Mouse (Mus musculus) forebrain, embryonic 10.5 days (tissue): ENCODE measurements around the gene Fer1l5. TPM values are rescaled to one million over a fixed set of nuclear protein-coding genes. Genes with fewer than 3 reads are reported as not detected.

Source experiments
- DNase-seq: peaks from one replicate; pipeline ENCODE4 v3.0.0-alpha.2; 2017; ENCODE audit warnings: low spot score; ENCODE audit errors: extremely low spot score
- H3K27ac ChIP-seq: fragments of 300-500 bp; sonication (generic); 2 replicates; pipeline ENCODE4 v1.5.1; 2016; ENCODE audit warnings: mild to moderate bottlenecking
- H3K27me3 ChIP-seq: fragments of 300-500 bp; sonication (generic); 2 replicates; pipeline ENCODE4 v1.6.1; 2016; ENCODE audit warnings: mild to moderate bottlenecking; ENCODE audit not compliant: poor library complexity, severe bottlenecking
- H3K36me3 ChIP-seq: fragments of 300-500 bp; sonication (generic); replicated peaks from 2 replicates; pipeline ENCODE4 v1.6.1; 2016; ENCODE audit warnings: mild to moderate bottlenecking, moderate library complexity
- H3K4me1 ChIP-seq: fragments of 300-500 bp; sonication (generic); 2 replicates; pipeline ENCODE4 v1.6.1; 2016
- H3K4me3 ChIP-seq: fragments of 300-500 bp; sonication (generic); 2 replicates; pipeline ENCODE4 v1.5.1; 2016; ENCODE audit warnings: mild to moderate bottlenecking, moderate library complexity
- H3K9me3 ChIP-seq: fragments of 300-500 bp; sonication (generic); 2 replicates; pipeline ENCODE4 v1.6.1; 2016; ENCODE audit warnings: mild to moderate bottlenecking, moderate library complexity
- WGBS: fragments of 180-500 bp; shearing (Covaris S2); methylation state at CpG from one replicate; pipeline ENCODE4 v1.1.7; 2016; 5-methylcytosine and 5-hydroxymethylcytosine counted together
- polyA plus RNA-seq: library from polyadenylated mRNA; unstranded; fragments of >200 nt; fragmentation: Nextera tagmentation; extraction: Ambion mirVana; gene quantifications from 2 replicates; pipeline ENCODE4 v1.2.1, GENCODE M21; 2016

Fer1l5 gene
- polyA plus RNA-seq, 1 experiment from 2014 or later, result 1.4 TPM

GRCm38 (mm10) chr1:36437223-36437622 lies 65.1 kb downstream of the Fer1l5 start:
- H3K27me3 ChIP-seq, result no peaks in the 10 kb centered on the region
- WGBS, result 96% methylated on average over 3 of the region's 3 CpGs
- H3K36me3 ChIP-seq, result peaks cover 97% of the 10 kb centered on the region
- no peaks in the 10 kb centered on the region for H3K4me1 ChIP-seq
- no peaks in the 10 kb centered on the region for H3K9me3 ChIP-seq
- no peak for DNase-seq
- H3K4me3 ChIP-seq, result no peak overlapping the region
- H3K27ac ChIP-seq, result no peak overlapping the region

- H3K27ac ChIP-seq, result no peak overlapping the region
- H3K4me1 ChIP-seq, result peaks cover 14% of the 10 kb centered on the region
- DNase-seq, result no peak
- H3K36me3 ChIP-seq, result peaks cover 71% of the 10 kb centered on the region
- H3K4me3 ChIP-seq, result no peak overlapping the region
- WGBS, result 92% methylated on average over 4 of the region's 4 CpGs
- no peaks in the 10 kb centered on the region for H3K9me3 ChIP-seq
- H3K27me3 ChIP-seq, result no peaks in the 10 kb centered on the region
Measured at GRCm38 (mm10) chr1:36441101-36441500, 69.0 kb downstream of the Fer1l5 start.

- WGBS, result 1% methylated on average over 57 of the region's 57 CpGs
- H3K9me3 ChIP-seq, result no peaks in the 10 kb centered on the region
Measured at GRCm38 (mm10) chr1:36444471-36445464, 72.7 kb downstream of the Fer1l5 start, which contains the start of gene Lman2l. Lman2l (minus strand) TSS chr1:36445271.

GRCm38 (mm10) chr1:36445508-36445907 lies 73.4 kb downstream of the Fer1l5 start:
- 47% methylated on average over 8 of the region's 8 CpGs for WGBS
- DNase-seq, result no peak
- no peaks in the 10 kb centered on the region for H3K9me3 ChIP-seq
- H3K27me3 ChIP-seq, result no peaks in the 10 kb centered on the region
- peak overlapping the region; percentile 92 for H3K27ac ChIP-seq
- H3K4me1 ChIP-seq, result peaks cover 14% of the 10 kb centered on the region
- peaks cover 29% of the 10 kb centered on the region for H3K36me3 ChIP-seq
- H3K4me3 ChIP-seq, result peak overlapping the region; percentile 73

More at GRCm38 (mm10) chr1:36444471-36445464, 72.7 kb downstream of the Fer1l5 start, which contains the start of gene Lman2l:
- Histone ChIP-seq H3K4me3 (peak within 1 kb of the TSS; percentile 73), H3K4me1 (peaks cover 14% of the 10 kb centered on the region), H3K36me3 (peaks cover 35% of the 10 kb centered on the region), H3K27me3 (no peaks in the 10 kb centered on the region), H3K27ac (peak within 1 kb of the TSS; percentile 92)
- peak; percentile 97 for DNase-seq

- Histone ChIP-seq H3K4me1 (peaks cover 14% of the 10 kb centered on the region), H3K4me3 (no peak overlapping the region), H3K9me3 (no peaks in the 10 kb centered on the region), H3K27me3 (no peaks in the 10 kb centered on the region), H3K27ac (no peak overlapping the region), H3K36me3 (peaks cover 23% of the 10 kb centered on the region)
- WGBS, result 89% methylated on average over 5 of the region's 5 CpGs
- no peak for DNase-seq
Measured at GRCm38 (mm10) chr1:36446106-36446824, 74.2 kb downstream of the Fer1l5 start.

GRCm38 (mm10) chr1:36446841-36447240 lies 74.8 kb downstream of the Fer1l5 start:
- Histone ChIP-seq H3K27ac (no peak overlapping the region), H3K36me3 (peaks cover 17% of the 10 kb centered on the region), H3K4me1 (peaks cover 14% of the 10 kb centered on the region), H3K27me3 (no peaks in the 10 kb centered on the region), H3K4me3 (no peak overlapping the region), H3K9me3 (no peaks in the 10 kb centered on the region)
- no peak for DNase-seq
- WGBS, result 89% methylated on average over 5 of the region's 5 CpGs

GRCm38 (mm10) chr1:36454055-36454815 lies 82.1 kb downstream of the Fer1l5 start:
- Histone ChIP-seq H3K27ac (no peak overlapping the region), H3K4me1 (0 out of 2 replicates have a peak, but pooled peaks cover 3% of the 10 kb centered on the region), H3K27me3 (no peaks in the 10 kb centered on the region), H3K4me3 (no peak overlapping the region), H3K36me3 (no peaks in the 10 kb centered on the region), H3K9me3 (no peaks in the 10 kb centered on the region)
- 88% methylated on average over 6 of the region's 6 CpGs for WGBS
- DNase-seq, result no peak

- Histone ChIP-seq H3K36me3 (no peaks in the 10 kb centered on the region), H3K9me3 (no peaks in the 10 kb centered on the region), H3K27me3 (no peaks in the 10 kb centered on the region), H3K4me1 (0 out of 2 replicates have a peak, but pooled peaks cover 3% of the 10 kb centered on the region), H3K4me3 (no peak overlapping the region), H3K27ac (no peak overlapping the region)
- WGBS, result 49% methylated on average over 7 of the region's 7 CpGs
- no peak for DNase-seq
Measured at GRCm38 (mm10) chr1:36457388-36458014, 85.4 kb downstream of the Fer1l5 start.

GRCm38 (mm10) chr1:36458169-36458568 lies 86.1 kb downstream of the Fer1l5 start:
- no peak overlapping the region for H3K4me3 ChIP-seq
- H3K27me3 ChIP-seq, result no peaks in the 10 kb centered on the region
- no peaks in the 10 kb centered on the region for H3K36me3 ChIP-seq
- H3K4me1 ChIP-seq, result 0 out of 2 replicates have a peak, but pooled peaks cover 3% of the 10 kb centered on the region
- no peaks in the 10 kb centered on the region for H3K9me3 ChIP-seq
- H3K27ac ChIP-seq, result no peak overlapping the region
- DNase-seq, result no peak
- WGBS, result 89% methylated on average over 5 of the region's 5 CpGs

- H3K4me3 ChIP-seq, result no peak overlapping the region
- H3K27ac ChIP-seq, result no peak overlapping the region
- H3K9me3 ChIP-seq, result no peaks in the 10 kb centered on the region
- no peak for DNase-seq
- H3K4me1 ChIP-seq, result 0 out of 2 replicates have a peak, but pooled peaks cover 3% of the 10 kb centered on the region
- no peaks in the 10 kb centered on the region for H3K36me3 ChIP-seq
- 64% methylated on average over 2 of the region's 2 CpGs for WGBS
- H3K27me3 ChIP-seq, result no peaks in the 10 kb centered on the region
Measured at GRCm38 (mm10) chr1:36461829-36462228, 89.7 kb downstream of the Fer1l5 start.

GRCm38 (mm10) chr1:36465641-36466160 lies 93.6 kb downstream of the Fer1l5 start:
- H3K36me3 ChIP-seq, result no peaks in the 10 kb centered on the region
- H3K4me1 ChIP-seq, result peaks cover 10% of the 10 kb centered on the region
- WGBS, result 79% methylated on average over 4 of the region's 4 CpGs
- no peak for DNase-seq
- peaks cover 15% of the 10 kb centered on the region for H3K27me3 ChIP-seq
- no peaks in the 10 kb centered on the region for H3K9me3 ChIP-seq
- no peak overlapping the region for H3K27ac ChIP-seq
- no peak overlapping the region for H3K4me3 ChIP-seq
